Mouse (Mus musculus): ENCODE results near the gene Zfp668. TPM values are rescaled to one million over a fixed set of nuclear protein-coding genes. Genes with fewer than 3 reads are reported as not detected.

The Zfp668 gene
- total and polyA plus RNA-seq, 3 experiments: 2.4 to 8.6 (median 5.9) TPM

- peak; percentile 13; the same call in 1 of the 2 replicates for TF ChIP-seq GABPA (IDR thresholded peaks at IDR 0.05; ENCODE audit: insufficient replicate concordance, low read depth, low read length)
- TF ChIP-seq EP300 (IDR thresholded peaks at IDR 0.05; ENCODE audit: low read length): no peak
- no peak for TF ChIP-seq JUND (conservative IDR thresholded peaks at IDR 0.05; ENCODE audit: low read depth, low read length)
Observed at GRCm38 (mm10) chr7:127842001-127842718, 34.5 kb downstream of the Zfp668 start (continued).

- Histone ChIP-seq H3K36me3 (replicated peaks in 1 of 2; ENCODE audit: control insufficient read depth in 1 of 2, insufficient read depth in 1 of 2, low read length in 1 of 2) (peaks cover 18 to 30% of the 10 kb centered on the region in 2 experiments), H3K4me2 (ENCODE audit: insufficient read depth, low read depth, poor library complexity, severe bottlenecking) (peak overlapping the region; percentile 41), H3K4me3 (replicated peaks in 1 of 3; ENCODE audit: low read depth in 2 of 3, low read length in 2 of 3, poor library complexity in 1 of 3) (peak overlapping the region; percentile 65 to 87 (median 77)), H3K27me3 (replicated peaks) (no peaks in the 10 kb centered on the region), H3K27ac (ENCODE audit: insufficient read depth, low read depth) (peak overlapping the region; percentile 58), H3K9ac (ENCODE audit: insufficient read depth, low read depth) (peak overlapping the region; percentile 74), H3K4me1 (ENCODE audit: control insufficient read depth in 1 of 2, insufficient read depth in 2 of 2) (peaks cover 2 to 13% of the 10 kb centered on the region in 2 experiments; a peak in 3 of 4 replicates), H3K9me3 (replicated peaks; ENCODE audit: low read length) (no peaks in the 10 kb centered on the region), H3K79me2 (replicated peaks; ENCODE audit: control insufficient read depth, extremely low read depth, insufficient read depth, poor library complexity, severe bottlenecking) (no peaks in the 10 kb centered on the region)
- peak; percentile 79; the same call in 1 of the 2 replicates for TF ChIP-seq MXI1 (IDR thresholded peaks at IDR 0.05; ENCODE audit: low read depth, low read length)
- peak; percentile 45; the same call in 1 of the 2 replicates for TF ChIP-seq TCF12 (IDR thresholded peaks at IDR 0.05; ENCODE audit: low read depth, low read length)
- peak; percentile 43 for TF ChIP-seq HCFC1 (IDR thresholded peaks at IDR 0.05; ENCODE audit: low read depth, low read length)
- TF ChIP-seq ZMIZ1 (IDR thresholded peaks at IDR 0.05; ENCODE audit: low read depth, low read length): no peak; the same call in 1 of the 2 replicates
- peak; percentile 47; the same call in 1 of the 2 replicates for TF ChIP-seq SIN3A (IDR thresholded peaks at IDR 0.05; ENCODE audit: low read length)
- TF ChIP-seq CHD2 (IDR thresholded peaks at IDR 0.05; ENCODE audit: low read length): peak; percentile 97
- TF ChIP-seq RAD21 (IDR thresholded peaks at IDR 0.05; ENCODE audit: low read depth, low read length): no peak
- TF ChIP-seq MAX (IDR thresholded peaks at IDR 0.05; ENCODE audit: low read length): peak; percentile 98
- peak; percentile 90 for TF ChIP-seq NRF1 (IDR thresholded peaks at IDR 0.05; ENCODE audit: low read depth, low read length)
- no peak for TF ChIP-seq CTCF (conservative IDR thresholded peaks at IDR 0.05 in 1 of 2, IDR thresholded peaks at IDR 0.05 in 1 of 2; ENCODE audit: low read depth in 2 of 2, low read length in 2 of 2)
- TF ChIP-seq ZC3H11A (IDR thresholded peaks at IDR 0.05; ENCODE audit: low read depth, low read length): no peak
- TF ChIP-seq MAZ (IDR thresholded peaks at IDR 0.05; ENCODE audit: low read depth, low read length): peak; percentile 88
- TF ChIP-seq BHLHE40 (IDR thresholded peaks at IDR 0.05; ENCODE audit: low read depth, low read length): peak; percentile 95
- peak; percentile 62; the same call in 1 of the 2 replicates for TF ChIP-seq ETS1 (conservative IDR thresholded peaks at IDR 0.05; ENCODE audit: low read depth, low read length)
- TF ChIP-seq RCOR1 (conservative IDR thresholded peaks at IDR 0.05; ENCODE audit: low read depth, low read length): 0 out of 2 replicates have a peak, but pooled peaks have one; percentile 14
- TF ChIP-seq POLR2A (IDR thresholded peaks at IDR 0.05; ENCODE audit: low read depth, low read length): peak; percentile 63; the same call in 1 of the 2 replicates
- peak; percentile 76 for TF ChIP-seq USF2 (conservative IDR thresholded peaks at IDR 0.05; ENCODE audit: low read depth, low read length)
- TF ChIP-seq ELF1 (IDR thresholded peaks at IDR 0.05; ENCODE audit: low read depth, low read length): peak; percentile 70
- no peak for TF ChIP-seq PAX5 (IDR thresholded peaks at IDR 0.05; ENCODE audit: low read length)
- peak; percentile 91 for TF ChIP-seq USF1 (IDR thresholded peaks at IDR 0.05; ENCODE audit: low read depth, low read length)
- no peak for TF ChIP-seq JUN (IDR thresholded peaks at IDR 0.05; ENCODE audit: insufficient read depth, low read depth, low read length)
- peak; percentile 32; the same call in 1 of the 2 replicates for TF ChIP-seq MYC (IDR thresholded peaks at IDR 0.05; ENCODE audit: low read depth, low read length)
- TF ChIP-seq NELFE (IDR thresholded peaks at IDR 0.05; ENCODE audit: low read depth, low read length): peak; percentile 44; the same call in 1 of the 2 replicates
- peak; percentile 90 for DNase-seq (ENCODE audit: extremely low read depth)
- in situ Hi-C loops (cut with MboI; ENCODE audit: low pct_ligation_motif_present, low pct_unique_long_range_greater_than_20kb, low sequenced_read_pairs): no loop called here
- dilution Hi-C loops (cut with MboI; ENCODE audit: extremely low pct_ligation_motif_present, extremely low pct_unique_long_range_greater_than_20kb, low sequenced_read_pairs): no loop called here
Observed at GRCm38 (mm10) chr7:127841340-127842000, 35.2 kb downstream of the Zfp668 start.

Data from CH12.LX (cell line).